Mouse (Mus musculus) MEL (cell line): ENCODE measurements at regions not wholly inside any gene's neighbourhood (a gene's known extent, or its start where the extent isn't known, plus 50 kb on each side); places are given as distances from the start of the nearest gene placed in this dataset.

ENCODE experiments used
- CTCF ChIP-seq, 3 experiments: IDR thresholded peaks in 2 of 3; conservative IDR thresholded peaks in 1 of 3; 2 replicates each; pipeline ENCODE4 v1.5.1; 2011 to 2012; ENCODE audit warnings: low read length in 3 of 3, low read depth in 2 of 3, mild to moderate bottlenecking in 2 of 3, improper control_type of control experiment in 1 of 3, inconsistent platforms in 1 of 3, mixed read lengths in 1 of 3, moderate library complexity in 1 of 3; ENCODE audit not compliant: control insufficient read depth in 1 of 3, insufficient read depth in 1 of 3, poor library complexity in 1 of 3, severe bottlenecking in 1 of 3
- EP300 ChIP-seq, 2 experiments: IDR thresholded peaks; 2 replicates each; pipeline ENCODE4 v1.6.1; 2011; ENCODE audit warnings: improper control_type of control experiment in 2 of 2, low read length in 2 of 2, low read depth in 1 of 2, mild to moderate bottlenecking in 1 of 2
- GATA1 ChIP-seq: IDR thresholded peaks from 2 replicates; pipeline ENCODE4 v1.6.1; 2011; ENCODE audit warnings: low read depth, low read length, improper control_type of control experiment
- HCFC1 ChIP-seq: IDR thresholded peaks from 2 replicates; pipeline ENCODE4 v1.6.1; 2012; ENCODE audit warnings: low read depth, mild to moderate bottlenecking, inconsistent platforms, low read length, improper control_type of control experiment, moderate library complexity
- POLR2A ChIP-seq, 2 experiments: IDR thresholded peaks; 2 replicates each; pipeline ENCODE4 v1.6.1; 2011 to 2012; ENCODE audit warnings: low read length in 2 of 2, mild to moderate bottlenecking in 2 of 2, control low read depth in 1 of 2, improper control_type of control experiment in 1 of 2, low read depth in 1 of 2, moderate library complexity in 1 of 2; ENCODE audit not compliant: control insufficient read depth in 1 of 2, insufficient read depth in 1 of 2, poor library complexity in 1 of 2
- TCF12 ChIP-seq: IDR thresholded peaks from 2 replicates; pipeline ENCODE4 v1.6.1; 2014; ENCODE audit warnings: low read depth, mild to moderate bottlenecking, inconsistent platforms, low read length, improper control_type of control experiment, moderate library complexity
- ZMIZ1 ChIP-seq: IDR thresholded peaks from 2 replicates; pipeline ENCODE4 v1.6.1; 2012; ENCODE audit warnings: low read depth, mild to moderate bottlenecking, inconsistent platforms, low read length, improper control_type of control experiment, moderate library complexity

- no peak for TF ChIP-seq POLR2A (IDR thresholded peaks at IDR 0.05; ENCODE audit: control insufficient read depth in 1 of 2, insufficient read depth in 1 of 2, low read depth in 1 of 2, low read length in 2 of 2, poor library complexity in 1 of 2)
- TF ChIP-seq HCFC1: no peak
- TF ChIP-seq CTCF (IDR thresholded peaks at IDR 0.05 in 2 of 3, conservative IDR thresholded peaks at IDR 0.05 in 1 of 3; ENCODE audit: control insufficient read depth in 1 of 3, insufficient read depth in 1 of 3, low read depth in 2 of 3, low read length in 3 of 3, poor library complexity in 1 of 3, severe bottlenecking in 1 of 3): no peak
- no peak for TF ChIP-seq TCF12
- no peak for TF ChIP-seq ZMIZ1
- TF ChIP-seq EP300 (IDR thresholded peaks at IDR 0.05; ENCODE audit: low read depth in 1 of 2, low read length in 2 of 2): no peak
- TF ChIP-seq GATA1: no peak
Observed at GRCm38 (mm10) chr12:97161853-97162252, 1097.4 kb downstream of the Galc start.
